Mouse (Mus musculus) myocyte (in vitro differentiated cells): ENCODE measurements at regions not wholly inside any gene's neighbourhood (a gene's known extent, or its start where the extent isn't known, plus 50 kb on each side); places are given as distances from the start of the nearest gene placed in this dataset.

Experiments
- H3K27me3 ChIP-seq: one replicate; pipeline ENCODE4 v1.6.1; 2011; ENCODE audit not compliant: control insufficient read depth, insufficient read depth, insufficient read length
- H3K36me3 ChIP-seq: one replicate; pipeline ENCODE4 v1.6.1; 2011; ENCODE audit not compliant: control insufficient read depth, insufficient read depth
- H3K4me2 ChIP-seq: one replicate; pipeline ENCODE4 v1.6.1; 2011; ENCODE audit warnings: low read depth, control low read depth
- H3K4me3 ChIP-seq: one replicate; pipeline ENCODE4 v1.5.1; 2011; ENCODE audit warnings: mild to moderate bottlenecking, control low read depth, moderate library complexity
- H3K79me2 ChIP-seq: one replicate; pipeline ENCODE4 v1.6.1; 2011; ENCODE audit not compliant: control insufficient read depth, insufficient read depth
- H3ac ChIP-seq: one replicate; pipeline ENCODE4 v1.6.1; 2011; ENCODE audit not compliant: control insufficient read depth, insufficient read length
- CEBPB ChIP-seq: IDR thresholded peaks from 2 replicates; pipeline ENCODE4 v1.6.1; 2011; ENCODE audit warnings: mild to moderate bottlenecking, moderate library complexity; ENCODE audit not compliant: poor library complexity, insufficient read depth, severe bottlenecking
- E2F4 ChIP-seq: IDR thresholded peaks from one replicate; pipeline ENCODE4 v1.6.1; 2011; ENCODE audit warnings: mild to moderate bottlenecking, control low read depth, moderate library complexity; ENCODE audit not compliant: insufficient read depth
- MAX ChIP-seq: IDR thresholded peaks from one replicate; pipeline ENCODE4 v1.6.1; 2011; ENCODE audit warnings: low read depth, mild to moderate bottlenecking, control low read depth
- MYOD1 ChIP-seq, 3 experiments: IDR thresholded peaks; one replicate each; pipeline ENCODE4 v1.6.1; 2011; ENCODE audit warnings: control low read depth in 2 of 3, low read depth in 2 of 3, mild to moderate bottlenecking in 2 of 3, moderate library complexity in 1 of 3; ENCODE audit not compliant: insufficient read length in 2 of 3, control insufficient read depth in 1 of 3
- MYOG ChIP-seq, 3 experiments: IDR thresholded peaks; one replicate each; pipeline ENCODE4 v1.6.1; 2011; ENCODE audit warnings: control low read depth in 2 of 3, low read depth in 2 of 3, mild to moderate bottlenecking in 2 of 3; ENCODE audit not compliant: insufficient read length in 2 of 3, control insufficient read depth in 1 of 3, insufficient read depth in 1 of 3
- POLR2A ChIP-seq: IDR thresholded peaks from one replicate; pipeline ENCODE4 v1.6.1; 2011; ENCODE audit warnings: low read depth, mild to moderate bottlenecking, control low read depth, moderate library complexity; ENCODE audit not compliant: insufficient read length
- POLR2AphosphoS2 ChIP-seq: IDR thresholded peaks from one replicate; pipeline ENCODE4 v1.6.1; 2011; ENCODE audit warnings: low read depth, control low read depth; ENCODE audit not compliant: insufficient read length
- REST ChIP-seq: IDR thresholded peaks from one replicate; pipeline ENCODE4 v1.6.1; 2011; ENCODE audit warnings: mild to moderate bottlenecking, control low read depth, moderate library complexity; ENCODE audit not compliant: insufficient read depth, insufficient read length
- SRF ChIP-seq: IDR thresholded peaks from one replicate; pipeline ENCODE4 v1.6.1; 2011; ENCODE audit warnings: low read depth; ENCODE audit not compliant: control insufficient read depth, insufficient read length
- TCF12 ChIP-seq: IDR thresholded peaks from one replicate; pipeline ENCODE4 v1.6.1; 2011; ENCODE audit warnings: mild to moderate bottlenecking, control low read depth; ENCODE audit not compliant: poor library complexity, insufficient read depth, severe bottlenecking
- TCF3 ChIP-seq: IDR thresholded peaks from one replicate; pipeline ENCODE4 v1.6.1; 2011; ENCODE audit warnings: low read depth, control low read depth; ENCODE audit not compliant: insufficient read length
- USF1 ChIP-seq: IDR thresholded peaks from one replicate; pipeline ENCODE4 v1.6.1; 2011; ENCODE audit warnings: low read depth, mild to moderate bottlenecking, control low read depth, moderate library complexity

- TF ChIP-seq POLR2AphosphoS2 (no peak), REST (no peak), MAX (no peak), CEBPB (no peak)
- Histone ChIP-seq H3K27me3 (no peaks in the 10 kb centered on the region), H3K36me3 (no peaks in the 10 kb centered on the region), H3K79me2 (no peaks in the 10 kb centered on the region), H3K4me3 (no peak overlapping the region), H3K4me2 (no peak overlapping the region), H3ac (no peak overlapping the region)
Observed at GRCm38 (mm10) chr12:25455281-25455989, 358.5 kb upstream of the Id2 start.

DNA sequence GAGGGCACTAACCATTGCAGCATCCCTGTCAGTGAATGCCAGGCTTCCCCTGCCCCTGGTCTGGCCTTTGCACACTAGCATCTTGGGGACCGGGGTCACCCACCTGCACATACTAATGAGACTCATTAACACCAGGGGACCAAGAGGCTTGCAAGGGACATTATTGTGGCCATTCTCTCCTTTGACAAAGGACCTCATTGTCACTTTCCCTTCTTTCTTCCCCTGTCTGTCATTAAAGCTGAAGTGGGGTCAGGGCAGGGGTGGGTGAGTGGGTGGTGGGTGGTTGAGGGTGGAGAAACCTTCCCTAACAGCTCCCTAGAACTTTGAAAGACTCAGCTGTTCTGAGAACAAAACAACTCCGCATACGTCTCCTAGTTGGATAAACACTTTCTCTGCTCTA is 356.4 kb upstream of the Id2 start:
- no peak overlapping the region for H3K4me3 ChIP-seq
- no peaks in the 10 kb centered on the region for H3K36me3 ChIP-seq
- H3K27me3 ChIP-seq: no peaks in the 10 kb centered on the region
- H3ac ChIP-seq: no peak overlapping the region
- H3K79me2 ChIP-seq: no peaks in the 10 kb centered on the region
- no peak overlapping the region for H3K4me2 ChIP-seq
- TF ChIP-seq REST (no peak), MYOG (IDR thresholded peaks at IDR 0.05; ENCODE audit: control insufficient read depth in 1 of 3, insufficient read depth in 1 of 3, insufficient read length in 2 of 3, low read depth in 2 of 3) (no peak), MYOD1 (IDR thresholded peaks at IDR 0.05; ENCODE audit: control insufficient read depth in 1 of 3, insufficient read length in 2 of 3, low read depth in 2 of 3) (no peak), TCF3 (no peak), POLR2A (no peak)

DNA sequence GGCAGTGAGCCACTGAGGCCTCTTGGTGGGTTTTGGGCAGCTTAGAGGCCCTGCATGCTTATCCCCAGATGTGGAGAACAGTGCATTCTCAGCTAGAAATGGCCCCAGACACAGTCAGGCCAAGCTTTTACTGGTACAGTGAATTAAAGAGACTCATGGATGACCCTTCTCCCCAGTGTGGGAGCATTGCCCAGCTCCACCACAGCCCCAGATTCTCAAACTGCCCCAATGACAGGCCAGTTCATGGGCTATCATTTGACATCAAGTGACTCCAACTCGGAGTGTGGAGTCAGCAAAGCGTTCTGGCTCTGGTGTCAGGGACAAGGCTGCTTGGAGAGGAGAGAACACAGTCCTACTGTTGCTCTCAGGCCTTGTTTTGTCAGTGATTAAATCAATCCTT is 354.2 kb upstream of the Id2 start:
- H3K27me3 ChIP-seq: no peaks in the 10 kb centered on the region
- H3K36me3 ChIP-seq: no peaks in the 10 kb centered on the region
- TF ChIP-seq REST: no peak
- H3K79me2 ChIP-seq: no peaks in the 10 kb centered on the region
- no peak overlapping the region for H3K4me3 ChIP-seq
- no peak overlapping the region for H3K4me2 ChIP-seq
- H3ac ChIP-seq: no peak overlapping the region

GRCm38 (mm10) chr12:25444355-25444754 is 347.4 kb upstream of the Id2 start:
- Histone ChIP-seq H3K27me3 (no peaks in the 10 kb centered on the region), H3K4me2 (no peak overlapping the region), H3K79me2 (no peaks in the 10 kb centered on the region), H3K36me3 (no peaks in the 10 kb centered on the region), H3K4me3 (no peak overlapping the region), H3ac (no peak overlapping the region)
- TF ChIP-seq POLR2AphosphoS2 (no peak), REST (no peak), TCF12 (no peak), CEBPB (no peak), TCF3 (no peak), SRF (no peak), MYOG (IDR thresholded peaks at IDR 0.05; ENCODE audit: control insufficient read depth in 1 of 3, insufficient read depth in 1 of 3, insufficient read length in 2 of 3, low read depth in 2 of 3) (no peak), USF1 (no peak), MAX (no peak), E2F4 (no peak), MYOD1 (IDR thresholded peaks at IDR 0.05; ENCODE audit: control insufficient read depth in 1 of 3, insufficient read length in 2 of 3, low read depth in 2 of 3) (no peak)

- Histone ChIP-seq H3K4me2 (no peak overlapping the region), H3K36me3 (no peaks in the 10 kb centered on the region), H3K79me2 (no peaks in the 10 kb centered on the region), H3ac (no peak overlapping the region), H3K4me3 (no peak overlapping the region), H3K27me3 (no peaks in the 10 kb centered on the region)
- TF ChIP-seq MAX: no peak
- no peak for TF ChIP-seq USF1
- peak; percentile 21 for TF ChIP-seq TCF3
- TF ChIP-seq REST: no peak
- peak in 2 of 3 experiments; percentile 71 to 88 for TF ChIP-seq MYOD1 (IDR thresholded peaks at IDR 0.05; ENCODE audit: control insufficient read depth in 1 of 3, insufficient read length in 2 of 3, low read depth in 2 of 3)
- no peak for TF ChIP-seq E2F4
- no peak for TF ChIP-seq POLR2A
- peak; percentile 44 for TF ChIP-seq TCF12
- no peak for TF ChIP-seq SRF
- peak in 2 of 3 experiments; percentile 77 to 87 for TF ChIP-seq MYOG (IDR thresholded peaks at IDR 0.05; ENCODE audit: control insufficient read depth in 1 of 3, insufficient read depth in 1 of 3, insufficient read length in 2 of 3, low read depth in 2 of 3)
- TF ChIP-seq CEBPB: no peak
- TF ChIP-seq POLR2AphosphoS2: no peak
Observed at GRCm38 (mm10) chr12:25439029-25439551, 342.1 kb upstream of the Id2 start.
